Mouse (Mus musculus): ENCODE results near the gene Lrmda. TPM values are rescaled to one million over a fixed set of nuclear protein-coding genes. Genes with fewer than 3 reads are reported as not detected.

Lrmda gene
- polyA plus RNA-seq, 1 experiment from 2014 or later = 0.94 TPM

DNA sequence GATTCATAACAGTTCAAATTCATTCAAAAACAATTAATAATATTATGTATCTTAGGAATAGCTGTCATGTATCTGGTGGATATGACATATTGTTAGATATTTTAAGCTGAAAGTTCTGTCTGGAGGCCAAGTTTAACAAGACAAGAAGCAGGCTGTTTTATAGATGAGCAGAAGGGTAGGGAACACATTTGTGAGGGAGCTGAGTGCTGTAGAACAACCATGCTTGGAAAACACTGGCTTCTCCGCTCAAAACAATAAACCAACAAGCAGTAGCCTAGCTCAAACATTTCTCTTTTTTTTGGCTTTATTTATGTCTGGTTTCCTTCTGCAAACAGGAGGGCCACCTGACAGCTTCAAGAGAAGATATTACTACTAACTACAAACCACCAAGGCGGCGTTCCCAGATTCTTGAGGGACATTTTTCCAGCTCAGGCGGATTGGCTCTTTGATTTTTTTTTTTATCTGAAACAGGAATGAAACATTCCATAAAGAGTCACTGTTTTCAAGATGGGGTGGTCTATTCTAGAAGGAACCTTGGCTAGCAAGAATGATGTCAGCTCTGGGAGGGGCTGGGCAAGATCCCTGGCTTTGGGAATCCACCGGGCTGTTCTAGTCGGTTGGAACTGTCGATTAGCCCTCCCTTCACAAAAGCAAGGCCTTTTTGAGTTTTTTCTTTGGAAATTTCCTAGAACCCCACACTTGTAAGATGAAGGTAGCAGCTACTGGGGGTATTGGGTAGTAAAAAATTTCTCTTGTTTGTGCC lies 304.2 kb downstream of the Lrmda start:
- 51% methylated on average over 7 of the region's 7 CpGs for WGBS
- 0 out of 2 replicates have a peak, but pooled peaks have one; percentile 34 for ATAC-seq (ENCODE audit: insufficient read depth, low FRiP score)
- peak overlapping the region; percentile 47 for H3K27ac ChIP-seq (ENCODE audit: low read length)

DNA sequence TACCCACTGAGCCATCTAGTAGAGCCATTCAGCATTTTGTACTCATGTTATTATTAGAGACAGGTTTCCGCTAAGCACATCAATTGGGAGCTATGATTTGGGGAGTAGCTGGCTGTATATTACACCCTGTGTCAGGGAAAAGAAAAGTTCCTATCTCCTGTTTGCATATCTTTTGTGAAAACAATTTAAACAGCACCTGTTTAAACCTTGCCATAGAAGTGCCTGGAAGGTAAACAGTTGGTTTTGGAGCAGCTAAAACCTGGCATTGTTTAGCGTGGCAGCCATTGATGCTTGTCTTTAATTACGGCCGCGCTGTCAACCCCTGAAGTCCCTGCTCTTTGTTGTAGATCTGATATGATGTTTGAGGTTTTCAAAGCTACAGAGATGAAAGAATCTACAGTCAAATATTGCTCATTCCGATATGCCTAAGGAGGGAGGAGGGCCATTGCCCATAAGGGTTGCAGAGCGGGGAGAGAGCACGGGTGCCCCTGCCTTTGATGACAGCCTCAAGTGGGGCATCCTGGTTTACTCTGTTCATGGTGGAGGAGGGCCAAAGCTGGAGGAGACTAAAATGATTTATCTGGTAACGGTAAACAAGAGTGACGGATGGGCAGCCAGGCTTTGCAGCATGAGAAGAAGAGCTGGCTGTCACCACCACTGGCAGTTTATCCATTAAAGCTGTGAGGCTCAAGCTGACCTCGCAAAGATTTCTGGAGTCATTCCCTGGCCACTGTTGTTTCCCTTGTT lies 306.9 kb downstream of the Lrmda start:
- no peaks in the 10 kb centered on the region for H3K36me3 ChIP-seq (ENCODE audit: control insufficient read depth, insufficient read depth, low read length)
- H3K4me1 ChIP-seq (ENCODE audit: control insufficient read depth, insufficient read depth, low read length) = peaks cover 3% of the 10 kb centered on the region
- peak; percentile 76 for ATAC-seq (ENCODE audit: insufficient read depth, low FRiP score)
- no peaks in the 10 kb centered on the region for H3K27me3 ChIP-seq (ENCODE audit: control insufficient read depth, insufficient read depth, low read length)
- no peaks in the 10 kb centered on the region for H3K9me3 ChIP-seq (replicated peaks; ENCODE audit: control insufficient read depth, low read length)
- no peak overlapping the region for H3K27ac ChIP-seq (ENCODE audit: low read length)
- WGBS = 43% methylated on average over 11 of the region's 11 CpGs
- no peak overlapping the region for H3K4me2 ChIP-seq (ENCODE audit: low read depth, low read length)
- no peak overlapping the region for H3K4me3 ChIP-seq (replicated peaks; ENCODE audit: low read length)
- no peak overlapping the region for H3K9ac ChIP-seq (ENCODE audit: low read length)

More for the DNA sequence above, 304.2 kb downstream of the Lrmda start:
- Histone ChIP-seq H3K4me1 (ENCODE audit: control insufficient read depth, insufficient read depth, low read length) (peaks cover 3% of the 10 kb centered on the region), H3K4me3 (replicated peaks; ENCODE audit: low read length) (no peak overlapping the region), H3K9me3 (replicated peaks; ENCODE audit: control insufficient read depth, low read length) (no peaks in the 10 kb centered on the region), H3K4me2 (ENCODE audit: low read depth, low read length) (no peak overlapping the region), H3K27me3 (ENCODE audit: control insufficient read depth, insufficient read depth, low read length) (no peaks in the 10 kb centered on the region), H3K9ac (ENCODE audit: low read length) (no peak overlapping the region), H3K36me3 (ENCODE audit: control insufficient read depth, insufficient read depth, low read length) (no peaks in the 10 kb centered on the region)

DNA sequence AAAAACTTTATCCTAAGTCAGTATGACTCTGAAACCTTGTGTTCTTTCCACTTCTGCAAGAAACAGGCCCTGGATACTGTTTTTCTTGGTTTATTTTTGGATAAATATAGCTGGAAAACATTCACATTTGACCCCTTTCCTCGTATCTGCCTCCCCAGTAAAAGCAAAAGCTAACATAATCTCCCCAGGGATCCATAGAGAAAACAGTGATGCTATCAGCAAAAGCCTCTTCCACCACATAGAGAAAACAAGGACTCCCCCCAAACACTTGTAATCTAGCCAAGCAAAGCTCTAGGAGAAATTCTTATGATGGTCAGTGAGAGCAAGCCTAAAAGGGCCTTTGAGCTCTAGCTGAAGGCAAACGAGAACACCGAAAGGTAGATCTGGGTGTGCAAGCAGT lies 309.7 kb downstream of the Lrmda start:
- H3K4me3 ChIP-seq (replicated peaks; ENCODE audit: low read length) = no peak overlapping the region
- no peaks in the 10 kb centered on the region for H3K27me3 ChIP-seq (ENCODE audit: control insufficient read depth, insufficient read depth, low read length)
- peaks cover 3% of the 10 kb centered on the region for H3K4me1 ChIP-seq (ENCODE audit: control insufficient read depth, insufficient read depth, low read length)
- no peaks in the 10 kb centered on the region for H3K36me3 ChIP-seq (ENCODE audit: control insufficient read depth, insufficient read depth, low read length)
- H3K9me3 ChIP-seq (replicated peaks; ENCODE audit: control insufficient read depth, low read length) = no peaks in the 10 kb centered on the region
- ATAC-seq (ENCODE audit: insufficient read depth, low FRiP score) = no peak
- H3K27ac ChIP-seq (ENCODE audit: low read length) = no peak overlapping the region
- no peak overlapping the region for H3K4me2 ChIP-seq (ENCODE audit: low read depth, low read length)
- WGBS = 79% methylated on average over 3 of the region's 3 CpGs
- H3K9ac ChIP-seq (ENCODE audit: low read length) = no peak overlapping the region

DNA sequence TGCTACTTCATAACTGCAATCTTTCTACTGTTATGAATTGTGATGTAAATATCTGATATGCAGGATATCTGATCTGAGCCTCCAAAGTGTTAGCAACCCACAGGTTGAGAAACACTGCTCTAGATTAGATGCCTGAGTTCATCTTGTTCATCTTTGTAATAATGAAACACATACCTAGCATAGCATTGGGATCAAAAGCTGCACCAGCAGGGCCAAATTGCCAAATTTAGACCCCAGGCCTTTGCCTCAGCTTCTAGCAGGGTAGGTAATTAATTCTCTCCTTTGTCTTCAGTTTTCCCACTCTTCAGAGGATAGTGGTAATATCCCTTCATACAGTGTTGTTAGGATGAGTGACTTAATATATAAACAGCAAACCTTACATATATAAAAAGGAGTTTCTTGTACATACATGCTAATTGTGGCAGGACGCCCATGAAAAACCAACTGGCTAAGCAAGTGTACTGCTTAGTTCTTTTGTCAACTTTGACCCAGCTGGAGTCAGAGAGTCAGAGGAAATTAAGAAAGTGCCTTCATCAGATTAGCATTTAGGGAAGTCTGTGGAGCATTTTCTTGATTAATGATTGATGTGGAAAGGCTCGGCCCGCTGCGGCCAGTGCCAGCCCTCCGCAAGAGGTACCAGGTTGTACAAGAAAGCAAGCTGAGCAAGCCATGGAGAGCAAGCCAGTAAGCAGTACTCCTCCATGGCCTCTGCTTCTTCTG lies 315.7 kb downstream of the Lrmda start:
- ATAC-seq (ENCODE audit: insufficient read depth, low FRiP score) = no peak
- Histone ChIP-seq H3K4me1 (ENCODE audit: control insufficient read depth, insufficient read depth, low read length) (no peaks in the 10 kb centered on the region), H3K27ac (ENCODE audit: low read length) (no peak overlapping the region), H3K9me3 (replicated peaks; ENCODE audit: control insufficient read depth, low read length) (no peaks in the 10 kb centered on the region), H3K9ac (ENCODE audit: low read length) (no peak overlapping the region), H3K4me3 (replicated peaks; ENCODE audit: low read length) (no peak overlapping the region), H3K27me3 (ENCODE audit: control insufficient read depth, insufficient read depth, low read length) (no peaks in the 10 kb centered on the region; the same call in 1 of the 2 replicates), H3K4me2 (ENCODE audit: low read depth, low read length) (no peak overlapping the region), H3K36me3 (ENCODE audit: control insufficient read depth, insufficient read depth, low read length) (no peaks in the 10 kb centered on the region)
- 82% methylated on average over 5 of the region's 5 CpGs for WGBS

DNA sequence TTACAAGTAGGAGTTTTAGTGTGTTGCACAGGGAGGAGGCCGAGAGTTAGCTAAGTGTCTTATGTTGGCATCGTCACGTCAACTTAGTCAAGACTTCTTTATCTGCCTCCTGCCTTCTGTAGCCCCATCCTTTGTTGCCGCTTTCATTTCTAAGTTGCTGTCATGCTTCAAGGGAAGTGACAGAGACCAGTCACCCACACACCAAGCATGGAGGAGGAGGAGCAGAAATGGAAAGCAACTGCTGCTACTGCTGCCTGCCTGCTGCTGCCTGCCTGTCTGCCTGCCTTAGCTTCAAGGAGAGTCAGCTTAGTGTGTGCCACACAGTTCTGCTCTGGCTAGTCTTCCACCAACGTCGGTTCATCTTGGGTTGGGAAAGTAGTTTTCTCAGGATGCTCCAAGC lies 319.7 kb downstream of the Lrmda start:
- WGBS = 69% methylated on average over 6 of the region's 6 CpGs
- no peak overlapping the region for H3K4me2 ChIP-seq (ENCODE audit: low read depth, low read length)
- ATAC-seq (ENCODE audit: insufficient read depth, low FRiP score) = no peak
- H3K9ac ChIP-seq (ENCODE audit: low read length) = no peak overlapping the region
- no peaks in the 10 kb centered on the region for H3K36me3 ChIP-seq (ENCODE audit: control insufficient read depth, insufficient read depth, low read length)
- no peaks in the 10 kb centered on the region for H3K9me3 ChIP-seq (replicated peaks; ENCODE audit: control insufficient read depth, low read length)
- H3K27me3 ChIP-seq (ENCODE audit: control insufficient read depth, insufficient read depth, low read length) = peaks cover 3% of the 10 kb centered on the region; the same call in 1 of the 2 replicates
- no peak overlapping the region for H3K27ac ChIP-seq (ENCODE audit: low read length)
- H3K4me1 ChIP-seq (ENCODE audit: control insufficient read depth, insufficient read depth, low read length) = peaks cover 3% of the 10 kb centered on the region; the same call in 1 of the 2 replicates
- no peak overlapping the region for H3K4me3 ChIP-seq (replicated peaks; ENCODE audit: low read length)

DNA sequence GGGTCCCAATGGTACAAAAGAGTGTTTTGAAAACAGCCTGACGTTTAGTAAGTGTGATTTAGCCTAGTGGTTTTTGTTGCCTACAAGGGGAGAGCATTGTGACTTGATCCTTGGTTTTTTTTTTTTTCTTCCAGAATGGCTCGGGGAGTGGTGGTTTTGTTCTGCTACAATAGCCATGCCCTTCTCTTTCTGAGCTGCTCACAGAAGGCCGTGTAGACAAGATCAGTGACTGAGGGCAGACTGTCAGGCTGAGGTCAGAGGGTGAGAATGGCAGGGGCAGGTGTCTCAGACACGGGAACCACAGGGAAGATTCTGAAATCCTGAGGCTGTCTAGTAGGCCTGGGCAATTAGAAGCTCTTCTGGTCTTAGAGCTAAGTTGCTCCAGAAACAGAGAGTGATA lies 323.8 kb downstream of the Lrmda start:
- no peak overlapping the region for H3K27ac ChIP-seq (ENCODE audit: low read length)
- no peak overlapping the region for H3K4me2 ChIP-seq (ENCODE audit: low read depth, low read length)
- H3K4me3 ChIP-seq (replicated peaks; ENCODE audit: low read length) = no peak overlapping the region
- H3K9me3 ChIP-seq (replicated peaks; ENCODE audit: control insufficient read depth, low read length) = no peaks in the 10 kb centered on the region
- peaks cover 3% of the 10 kb centered on the region; the same call in 1 of the 2 replicates for H3K27me3 ChIP-seq (ENCODE audit: control insufficient read depth, insufficient read depth, low read length)
- peaks cover 3% of the 10 kb centered on the region; the same call in 1 of the 2 replicates for H3K4me1 ChIP-seq (ENCODE audit: control insufficient read depth, insufficient read depth, low read length)
- H3K36me3 ChIP-seq (ENCODE audit: control insufficient read depth, insufficient read depth, low read length) = no peaks in the 10 kb centered on the region
- H3K9ac ChIP-seq (ENCODE audit: low read length) = no peak overlapping the region
- whole genome bisulfite sequencing = 54% methylated on average over 4 of the region's 4 CpGs
- no peak for ATAC-seq (ENCODE audit: insufficient read depth, low FRiP score)

DNA sequence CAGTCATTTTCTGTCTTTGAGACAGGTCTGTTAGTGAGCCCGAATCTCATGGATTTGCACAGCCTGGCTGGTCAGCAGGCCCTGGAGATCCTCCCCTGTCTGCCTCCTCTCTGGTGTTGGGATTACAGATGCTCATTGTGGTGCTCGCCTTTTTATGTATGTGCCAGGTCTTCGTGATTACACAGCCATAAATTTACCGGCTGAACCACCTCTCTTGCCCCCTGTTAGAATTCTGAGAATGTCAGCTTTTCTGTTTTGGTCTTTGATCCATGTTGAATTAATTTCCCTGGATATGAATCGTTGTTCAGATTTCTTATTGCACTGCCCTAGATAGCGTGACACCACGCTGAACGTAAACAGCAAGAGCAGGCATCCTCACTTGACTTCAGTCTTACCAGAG lies 325.7 kb downstream of the Lrmda start:
- no peaks in the 10 kb centered on the region for H3K9me3 ChIP-seq (replicated peaks; ENCODE audit: control insufficient read depth, low read length)
- no peak overlapping the region for H3K4me3 ChIP-seq (replicated peaks; ENCODE audit: low read length)
- 78% methylated on average over 8 of the region's 8 CpGs for WGBS
- no peak overlapping the region for H3K9ac ChIP-seq (ENCODE audit: low read length)
- H3K27me3 ChIP-seq (ENCODE audit: control insufficient read depth, insufficient read depth, low read length) = 0 out of 2 replicates have a peak, but pooled peaks cover 3% of the 10 kb centered on the region
- H3K4me2 ChIP-seq (ENCODE audit: low read depth, low read length) = no peak overlapping the region
- H3K4me1 ChIP-seq (ENCODE audit: control insufficient read depth, insufficient read depth, low read length) = peaks cover 3% of the 10 kb centered on the region; the same call in 1 of the 2 replicates
- H3K27ac ChIP-seq (ENCODE audit: low read length) = no peak overlapping the region
- no peak for ATAC-seq (ENCODE audit: insufficient read depth, low FRiP score)
- H3K36me3 ChIP-seq (ENCODE audit: control insufficient read depth, insufficient read depth, low read length) = no peaks in the 10 kb centered on the region

DNA sequence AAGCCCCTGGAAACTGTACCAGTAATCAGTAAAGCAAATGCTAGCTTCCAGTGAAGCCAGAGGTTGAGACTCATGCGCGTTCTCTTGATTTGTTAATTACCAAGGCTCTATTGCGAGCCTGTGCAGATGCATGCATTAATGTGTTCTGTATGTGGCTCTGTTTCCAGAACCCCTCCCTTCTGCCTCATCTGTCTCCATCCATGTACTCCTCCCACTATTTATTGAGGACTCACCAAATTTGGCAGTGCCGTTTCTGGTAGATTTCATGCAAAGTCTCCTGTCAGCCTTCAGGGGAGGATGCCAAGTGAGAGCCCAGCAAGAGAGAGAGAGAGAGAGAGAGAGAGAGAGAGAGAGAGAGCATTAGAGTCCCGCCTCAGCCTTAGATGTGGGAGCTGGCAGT lies 334.1 kb downstream of the Lrmda start:
- no peaks in the 10 kb centered on the region for H3K36me3 ChIP-seq (ENCODE audit: control insufficient read depth, insufficient read depth, low read length)
- H3K27ac ChIP-seq (ENCODE audit: low read length) = no peak overlapping the region
- H3K4me2 ChIP-seq (ENCODE audit: low read depth, low read length) = no peak overlapping the region
- WGBS = 64% methylated on average over 5 of the region's 5 CpGs
- no peaks in the 10 kb centered on the region for H3K27me3 ChIP-seq (ENCODE audit: control insufficient read depth, insufficient read depth, low read length)
- no peak overlapping the region for H3K9ac ChIP-seq (ENCODE audit: low read length)
- H3K4me3 ChIP-seq (replicated peaks; ENCODE audit: low read length) = no peak overlapping the region
- H3K9me3 ChIP-seq (replicated peaks; ENCODE audit: control insufficient read depth, low read length) = no peaks in the 10 kb centered on the region
- ATAC-seq (ENCODE audit: insufficient read depth, low FRiP score) = peak; percentile 33; the same call in 1 of the 2 replicates
- H3K4me1 ChIP-seq (ENCODE audit: control insufficient read depth, insufficient read depth, low read length) = peaks cover under 1% of the 10 kb centered on the region; the same call in 1 of the 2 replicates
